Mouse (Mus musculus): ENCODE data around the gene Wnt1.
A peak's percentile ranks its signal among the peaks of the same experiment; 100 is the strongest.
"Not testable (repeated sequence)": the region's sequence is repeated elsewhere in the genome, so short reads cannot be mapped to it uniquely, and the experiment has no call there.

Gene Wnt1

DNA sequence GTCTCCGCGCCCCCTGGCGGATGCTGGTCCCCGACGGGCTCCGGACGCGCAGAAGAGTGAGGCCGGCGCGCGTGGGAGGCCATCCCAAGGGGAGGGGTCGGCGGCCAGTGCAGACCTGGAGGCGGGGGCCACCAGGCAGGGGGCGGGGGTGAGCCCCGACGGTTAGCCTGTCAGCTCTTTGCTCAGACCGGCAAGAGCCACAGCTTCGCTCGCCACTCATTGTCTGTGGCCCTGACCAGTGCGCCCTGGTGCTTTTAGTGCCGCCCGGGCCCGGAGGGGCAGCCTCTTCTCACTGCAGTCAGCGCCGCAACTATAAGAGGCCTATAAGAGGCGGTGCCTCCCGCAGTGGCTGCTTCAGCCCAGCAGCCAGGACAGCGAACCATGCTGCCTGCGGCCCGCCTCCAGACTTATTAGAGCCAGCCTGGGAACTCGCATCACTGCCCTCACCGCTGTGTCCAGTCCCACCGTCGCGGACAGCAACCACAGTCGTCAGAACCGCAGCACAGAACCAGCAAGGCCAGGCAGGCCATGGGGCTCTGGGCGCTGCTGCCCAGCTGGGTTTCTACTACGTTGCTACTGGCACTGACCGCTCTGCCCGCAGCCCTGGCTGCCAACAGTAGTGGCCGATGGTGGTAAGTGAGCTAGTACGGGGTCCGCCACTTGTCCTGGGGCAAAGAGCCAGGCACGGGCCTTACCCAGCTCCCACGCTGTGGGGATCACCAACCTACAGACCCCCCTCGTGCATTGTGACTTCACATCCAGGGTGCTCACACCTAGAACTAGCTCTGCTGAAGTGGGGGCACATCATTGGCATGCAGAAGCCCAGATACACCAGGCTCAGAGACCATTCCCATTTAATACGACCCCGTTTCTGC lies at the start of gene Wnt1:
Gene Wnt1, plus strand, starts transcription at position 197 of the 875 bp plus-strand sequence.
- DNase-seq (ENCODE audit: low spot score in 2 of 2), result peak in 1 of 2 experiments; percentile 37

- no peak for DNase-seq (ENCODE audit: low spot score in 2 of 2)
These were observed 49.4 kb upstream of the Wnt1 start for GRCm38 (mm10) chr15:98740219-98740618.

- no peak for DNase-seq (ENCODE audit: low spot score in 2 of 2)
These were observed 46.8 kb upstream of the Wnt1 start for GRCm38 (mm10) chr15:98742766-98743428.

DNA sequence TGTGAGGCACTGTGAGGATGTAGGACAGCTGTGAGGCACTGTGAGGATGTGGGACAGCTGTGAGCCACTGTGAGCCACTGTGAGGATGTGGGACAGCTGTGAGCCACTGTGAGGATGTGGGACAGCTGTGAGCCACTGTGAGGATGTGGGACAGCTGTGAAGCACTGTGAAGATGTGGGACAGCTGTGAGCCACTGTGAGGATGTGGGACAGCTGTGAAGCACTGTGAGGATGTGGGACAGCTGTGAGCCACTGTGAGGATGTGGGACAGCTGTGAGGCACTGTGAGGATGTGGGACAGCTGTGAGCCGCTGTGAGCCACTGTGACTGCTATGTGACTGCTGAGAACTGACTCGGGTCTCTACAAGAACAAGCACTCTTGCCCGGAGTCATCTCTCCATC lies 45.8 kb upstream of the Wnt1 start:
- DNase-seq (ENCODE audit: low spot score in 2 of 2), result not testable (repeated sequence)

DNA sequence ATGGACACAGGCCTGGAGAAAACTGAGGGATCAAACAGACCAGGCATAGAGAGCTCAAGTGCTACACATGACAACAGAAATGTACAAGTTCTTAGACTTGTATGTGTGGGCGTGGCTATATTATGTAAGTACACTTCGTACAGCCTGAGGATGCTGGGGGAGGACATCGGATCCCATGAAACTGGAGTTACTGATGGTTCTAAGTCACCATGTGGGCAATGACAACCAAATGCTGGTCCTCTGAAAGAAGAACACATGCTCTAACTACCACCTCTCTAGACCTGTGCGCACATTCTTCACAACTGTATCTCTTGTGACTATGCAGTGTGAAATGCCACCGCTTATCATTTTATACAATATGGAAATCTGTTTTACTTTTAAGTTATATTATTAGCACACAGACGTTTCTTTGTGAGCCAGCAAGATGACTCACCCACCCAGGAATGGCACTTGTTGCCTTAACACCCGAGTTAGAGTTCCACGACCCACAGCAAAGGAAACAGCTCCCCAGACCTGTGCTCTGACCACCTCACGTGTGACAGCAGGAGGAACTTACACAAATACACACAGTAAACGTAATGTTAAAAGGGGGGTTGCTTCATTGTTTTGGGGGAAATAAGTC lies 43.2 kb upstream of the Wnt1 start:
- no peak for DNase-seq (ENCODE audit: low spot score in 2 of 2)

GRCm38 (mm10) chr15:98747296-98747695 lies 42.4 kb upstream of the Wnt1 start:
- DNase-seq (ENCODE audit: low spot score in 2 of 2), result no peak

GRCm38 (mm10) chr15:98749093-98749492 lies 40.6 kb upstream of the Wnt1 start:
- no peak for DNase-seq (ENCODE audit: low spot score in 2 of 2)

- no peak for DNase-seq (ENCODE audit: low spot score in 2 of 2)
These were observed 36.6 kb upstream of the Wnt1 start for GRCm38 (mm10) chr15:98753021-98753423.

GRCm38 (mm10) chr15:98754125-98754524 lies 35.5 kb upstream of the Wnt1 start:
- no peak for DNase-seq (ENCODE audit: low spot score in 2 of 2)

DNA sequence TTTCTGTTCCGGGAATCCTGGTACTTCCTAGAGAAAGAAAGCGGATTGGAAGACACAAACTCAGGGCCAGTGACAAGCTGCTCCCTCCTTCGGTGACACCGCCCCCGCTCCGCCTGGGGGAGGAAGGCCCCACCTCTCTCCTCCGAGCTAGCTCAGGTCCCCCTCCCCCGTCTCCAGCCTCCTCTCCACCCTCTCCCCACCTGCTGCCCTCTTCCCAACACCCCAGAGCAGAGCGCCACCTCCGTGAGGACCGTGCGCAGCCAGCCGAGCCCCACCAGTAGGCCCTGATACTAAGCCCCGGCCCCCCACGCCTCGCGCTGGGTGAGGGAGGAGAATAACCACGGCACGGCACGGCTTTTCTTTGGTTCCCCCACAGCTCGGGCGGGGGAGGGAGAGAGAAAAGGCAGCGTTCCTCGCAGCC lies 27.4 kb upstream of the Wnt1 start:
- peak; percentile 75 for DNase-seq (ENCODE audit: low spot score in 2 of 2)

DNA sequence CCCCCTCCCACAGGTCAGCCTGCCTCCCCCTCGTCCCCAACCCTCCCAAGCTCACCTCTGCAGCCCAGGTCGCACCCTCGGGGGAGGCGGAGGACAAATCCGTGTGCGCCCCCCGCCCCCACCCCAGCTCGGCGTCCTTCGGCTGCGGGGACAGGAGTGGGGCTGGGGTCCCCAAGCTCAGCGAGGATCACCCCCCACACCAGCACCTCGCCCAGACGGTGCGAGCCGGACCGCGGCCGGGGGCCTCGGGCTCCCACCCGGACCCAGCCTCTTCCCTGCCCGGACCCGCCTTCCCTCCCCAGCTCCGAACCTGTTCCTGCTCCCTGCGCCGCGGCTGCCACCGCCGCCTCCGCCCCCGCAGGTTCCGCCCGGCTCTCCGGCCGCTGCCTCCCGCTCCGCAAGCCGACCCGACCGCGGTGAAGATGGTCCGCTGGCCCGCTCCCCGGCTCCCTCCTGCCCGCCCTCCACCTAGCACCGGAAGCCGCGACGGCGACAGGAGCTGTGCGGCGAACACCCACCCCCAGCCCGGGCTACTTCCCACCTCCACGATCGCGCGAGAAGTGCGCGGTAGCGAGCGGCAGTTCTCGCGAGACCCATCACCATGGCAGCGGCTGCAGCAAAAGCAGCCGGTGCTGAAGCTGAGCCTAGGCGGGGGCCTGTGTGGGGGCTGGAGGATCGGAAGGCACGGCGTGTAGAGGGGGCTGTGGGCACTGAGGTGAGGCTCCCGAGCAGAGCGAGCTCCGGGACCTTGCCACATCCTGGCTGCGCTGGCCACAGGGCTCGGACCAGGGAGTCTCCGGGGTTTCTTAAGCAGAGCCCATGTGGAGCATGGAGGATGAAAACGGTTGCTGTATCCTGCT lies 26.8 kb upstream of the Wnt1 start, which contains the start of gene Arf3:
Gene Arf3, minus strand, starts transcription at position 545 of the 860 bp plus-strand sequence.
- peak; percentile 92 to 96 for DNase-seq (ENCODE audit: low spot score in 2 of 2)

- DNase-seq (ENCODE audit: low spot score in 2 of 2), result no peak
These were observed 23.7 kb upstream of the Wnt1 start for GRCm38 (mm10) chr15:98765929-98766328.

- DNase-seq (ENCODE audit: low spot score in 2 of 2), result no peak
These were observed 21.4 kb upstream of the Wnt1 start for GRCm38 (mm10) chr15:98768259-98768658.

DNA sequence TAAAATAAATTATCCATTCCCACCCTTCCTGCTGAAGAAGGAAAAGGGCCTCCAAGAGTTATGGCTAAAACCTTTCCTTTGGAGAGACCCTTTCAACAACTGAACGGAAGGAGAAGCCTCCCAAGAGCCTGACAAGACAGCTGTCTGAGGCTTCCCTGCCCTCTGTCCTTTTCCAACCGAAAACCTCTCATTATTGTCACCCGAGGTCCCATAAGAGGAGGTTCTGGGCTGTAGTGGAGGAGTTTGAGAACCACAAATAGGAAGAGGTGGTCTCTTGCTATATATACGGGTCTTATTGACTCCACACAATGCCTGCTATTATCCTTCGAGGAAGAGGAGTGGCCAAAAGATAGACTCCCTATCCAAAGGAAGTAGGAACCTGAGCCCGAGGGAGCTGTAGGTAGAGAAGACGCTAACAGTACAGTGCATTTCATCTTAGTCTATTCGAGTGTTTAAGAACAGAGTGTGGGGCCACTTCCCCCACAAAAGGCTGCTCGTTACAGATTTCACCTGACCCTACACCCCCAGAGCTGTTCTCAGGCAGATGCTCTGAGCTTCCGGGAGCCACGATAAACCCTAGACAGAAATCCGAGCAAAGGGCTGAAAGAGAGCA lies 17.7 kb upstream of the Wnt1 start:
- no peak for DNase-seq (ENCODE audit: low spot score in 2 of 2)

DNA sequence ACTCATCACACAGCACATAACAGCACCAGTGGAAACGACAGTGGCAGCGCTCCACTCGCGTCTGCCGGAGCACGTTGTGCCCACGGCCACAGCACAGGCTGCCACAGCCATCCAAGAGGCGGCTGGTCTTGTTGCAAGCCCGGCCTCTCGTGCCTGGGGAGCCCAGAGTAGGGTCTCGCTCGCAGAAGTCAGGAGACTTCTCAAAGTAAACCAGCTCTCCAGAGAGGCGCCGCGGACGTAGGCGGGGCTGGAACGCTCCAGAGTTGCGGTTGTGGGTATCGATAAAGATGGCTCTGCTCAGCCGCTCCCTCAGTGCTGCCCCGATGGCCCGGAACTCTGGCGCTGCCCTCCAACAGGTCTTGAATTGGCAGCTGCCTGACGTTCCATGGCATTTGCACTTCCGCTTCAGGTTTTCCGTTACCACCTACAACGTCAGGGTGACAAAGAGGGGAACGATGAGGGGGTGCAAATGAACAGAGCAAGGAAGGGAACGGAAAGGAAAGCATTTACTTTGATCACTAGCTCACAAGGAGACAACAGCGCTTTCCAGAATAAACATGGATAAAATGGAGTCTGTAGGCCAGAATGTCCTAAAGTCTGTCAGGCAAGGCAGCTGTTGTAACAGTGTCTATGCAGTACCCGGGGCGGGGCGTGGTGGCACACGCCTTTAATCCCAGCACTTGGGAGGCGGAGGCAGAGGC lies 17.0 kb upstream of the Wnt1 start:
- no peak for DNase-seq (ENCODE audit: low spot score in 2 of 2)

GRCm38 (mm10) chr15:98774096-98774495 lies 15.6 kb upstream of the Wnt1 start:
- no peak for DNase-seq (ENCODE audit: low spot score in 2 of 2)

DNA sequence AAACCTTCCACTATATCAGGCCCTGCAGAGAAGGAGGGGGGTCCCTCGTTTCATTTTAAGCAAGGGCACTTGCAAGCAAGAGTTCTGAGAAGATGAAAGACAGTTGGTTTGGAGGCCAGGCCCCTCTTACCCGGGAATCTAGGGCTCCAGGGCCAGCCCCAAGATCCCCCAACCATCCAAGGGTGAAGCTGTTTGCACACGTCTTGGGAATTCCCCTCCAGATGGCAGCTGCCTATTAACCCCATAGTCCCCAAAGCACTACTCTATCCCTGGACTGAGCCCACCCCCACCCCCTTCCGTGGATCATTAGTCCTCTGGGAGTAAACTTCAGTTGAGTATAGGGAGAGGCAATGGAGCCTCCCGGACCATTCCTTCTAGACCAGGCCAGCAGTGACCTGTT lies 14.1 kb upstream of the Wnt1 start:
- DNase-seq (ENCODE audit: low spot score in 2 of 2), result no peak

DNA sequence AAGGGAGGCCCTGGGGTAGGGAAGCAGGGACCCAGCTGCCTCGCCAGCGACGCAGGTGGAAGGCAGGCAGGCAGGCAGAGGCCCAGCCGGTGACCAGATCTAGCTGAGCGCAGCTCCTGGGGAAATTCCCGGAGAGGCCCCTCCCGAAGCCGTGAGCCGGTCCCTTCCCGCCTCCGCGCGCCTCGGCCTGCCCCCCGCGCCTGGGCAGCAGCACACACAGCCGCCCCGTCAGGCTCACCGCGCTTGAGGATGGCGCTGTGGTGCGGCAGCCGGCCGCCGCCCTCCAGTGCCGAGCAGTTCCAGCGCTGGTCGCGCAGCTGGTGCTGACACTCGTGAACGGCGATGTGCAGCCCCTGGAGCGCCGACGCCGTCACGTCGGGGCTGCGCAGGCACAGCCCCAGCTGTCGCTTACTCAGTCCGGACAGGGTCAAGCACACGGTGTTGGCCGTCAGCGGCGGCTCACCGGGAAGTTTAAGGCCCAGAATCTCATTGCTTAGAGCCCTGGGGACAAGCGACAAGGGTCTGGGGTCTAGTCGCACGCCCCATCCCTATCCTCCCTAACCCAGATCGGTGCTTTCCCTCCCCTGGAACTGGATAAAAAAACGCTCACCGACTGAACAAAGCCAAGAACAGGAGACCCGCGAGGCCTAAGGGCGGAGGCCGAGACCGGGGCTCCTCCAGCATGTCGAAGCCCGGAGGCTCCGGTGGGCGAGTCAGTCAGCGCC lies 13.2 kb upstream of the Wnt1 start:
- DNase-seq (ENCODE audit: low spot score in 2 of 2), result no peak

DNA sequence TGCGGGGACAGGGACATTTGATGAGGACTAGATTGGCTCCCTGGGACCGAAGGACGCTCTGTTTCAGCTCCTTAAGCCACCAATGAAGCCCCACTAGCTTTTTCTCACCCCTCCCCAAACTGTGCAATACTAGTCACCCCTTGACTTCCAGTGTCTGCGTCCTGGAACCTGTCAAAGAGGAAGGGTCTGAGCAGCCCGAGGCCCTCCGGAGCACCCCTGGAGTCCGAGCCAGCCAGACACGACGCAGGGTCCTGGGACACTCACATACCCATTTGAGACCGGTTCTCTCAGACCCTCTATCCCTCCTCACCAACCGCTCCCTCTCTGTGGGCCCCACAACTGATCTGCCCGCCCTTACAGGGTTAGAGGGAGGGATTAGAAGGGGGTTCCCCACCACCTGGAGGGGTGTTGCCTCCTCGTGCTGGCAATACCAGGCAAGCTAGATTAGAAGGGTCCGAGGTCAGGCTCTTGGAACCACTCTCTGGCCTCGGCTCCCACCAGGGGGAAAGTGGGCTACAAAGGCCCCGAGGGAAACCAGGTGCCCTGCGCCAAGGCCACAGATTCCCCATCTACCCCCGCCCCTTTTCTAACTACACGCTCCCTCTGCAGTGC lies 12.5 kb upstream of the Wnt1 start:
- DNase-seq (ENCODE audit: low spot score in 2 of 2), result no peak
